Mouse (Mus musculus) MN1 (cell line): Measurements from ENCODE around the gene Tns1.

Experiments used
- DNase-seq: peaks from one replicate; pipeline ENCODE4 v3.0.0-alpha.2; 2016; ENCODE audit warnings: low spot score

Tns1 gene

GRCm38 (mm10) chr1:73987705-73988201 lies 136.5 kb downstream of the Tns1 start:
- DNase-seq, result peak; percentile 31

GRCm38 (mm10) chr1:73986268-73987045 lies 137.8 kb downstream of the Tns1 start:
- DNase-seq, result peak; percentile 72

DNA sequence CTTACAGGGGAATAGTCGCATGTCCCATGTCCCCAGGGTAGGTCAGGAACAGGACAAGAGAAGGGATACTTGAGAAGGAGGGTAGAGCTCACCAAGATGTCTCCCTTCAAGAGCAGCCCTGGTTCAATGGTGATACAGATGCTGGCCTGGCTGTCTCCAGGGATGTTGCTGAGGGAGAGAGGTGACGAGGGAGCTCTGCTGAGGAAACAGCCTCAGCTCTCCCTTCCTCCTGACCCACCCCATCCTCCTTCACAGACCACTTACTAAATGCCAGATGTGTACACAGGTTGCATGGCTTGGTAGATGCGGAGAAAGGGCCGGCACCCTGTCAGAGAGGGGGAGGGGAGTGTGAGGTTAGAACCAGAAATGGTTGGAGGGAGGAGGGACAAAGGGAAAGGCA lies 138.6 kb downstream of the Tns1 start:
- no peak for DNase-seq

DNA sequence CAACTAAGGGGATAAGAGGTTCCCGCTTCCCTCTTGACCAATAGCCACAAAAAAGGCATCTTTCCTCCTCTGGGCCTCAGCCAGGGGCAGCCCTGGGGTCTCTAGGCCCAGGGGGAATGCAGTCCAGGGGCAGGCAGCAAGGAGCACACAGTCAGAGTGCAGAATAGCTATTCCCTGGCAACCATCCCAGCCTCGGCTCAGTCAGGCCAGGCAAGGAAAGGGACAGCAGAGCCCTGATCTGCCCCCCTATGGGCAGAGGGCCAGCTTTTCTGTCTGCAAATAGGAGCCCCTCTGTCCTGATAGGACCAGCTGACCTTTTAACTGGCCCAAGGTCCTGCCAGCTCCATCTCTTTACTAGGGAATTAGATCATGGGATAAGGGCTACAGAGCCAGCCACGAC lies 145.0 kb downstream of the Tns1 start:
- DNase-seq, result peak; percentile 19

DNA sequence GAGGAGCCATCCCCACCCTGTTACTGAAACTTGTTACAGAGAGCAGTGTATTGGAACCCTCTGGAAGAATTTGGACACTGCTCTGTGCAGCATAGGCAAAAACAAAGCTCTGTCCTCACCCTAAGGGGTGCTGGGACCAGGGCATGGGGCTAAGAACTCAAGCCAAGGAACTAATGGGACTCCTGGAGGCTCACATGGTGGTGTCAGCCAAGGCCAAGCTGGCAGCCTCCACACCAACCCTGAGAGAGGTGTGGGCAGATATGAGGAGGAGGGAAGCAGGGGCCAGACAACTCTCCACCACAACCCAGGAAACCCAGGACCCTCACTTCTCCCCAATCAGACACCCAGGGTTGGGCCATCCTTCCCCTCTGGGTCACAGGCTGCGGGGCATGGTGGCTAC lies 145.7 kb downstream of the Tns1 start:
- DNase-seq, result no peak

DNA sequence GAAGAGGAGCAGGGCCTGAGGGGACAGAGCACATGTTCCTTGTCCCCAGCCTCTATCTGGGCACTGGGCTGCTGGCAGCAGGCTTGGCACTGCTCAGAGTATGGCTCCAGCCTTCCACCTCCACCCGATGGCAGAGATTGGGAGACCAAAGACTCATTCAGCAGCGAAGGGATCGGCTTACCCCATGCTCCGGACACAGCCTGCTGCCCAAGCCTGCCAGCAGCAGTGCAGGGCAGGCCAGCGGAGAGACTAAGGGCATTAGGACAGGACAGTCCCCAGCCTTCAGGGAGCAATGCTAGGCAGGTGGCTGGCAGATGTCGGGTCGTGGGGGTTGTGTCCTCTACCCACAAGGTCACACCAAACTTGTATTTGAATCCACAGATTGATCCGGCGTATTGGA lies 150.3 kb downstream of the Tns1 start:
- DNase-seq, result no peak

DNA sequence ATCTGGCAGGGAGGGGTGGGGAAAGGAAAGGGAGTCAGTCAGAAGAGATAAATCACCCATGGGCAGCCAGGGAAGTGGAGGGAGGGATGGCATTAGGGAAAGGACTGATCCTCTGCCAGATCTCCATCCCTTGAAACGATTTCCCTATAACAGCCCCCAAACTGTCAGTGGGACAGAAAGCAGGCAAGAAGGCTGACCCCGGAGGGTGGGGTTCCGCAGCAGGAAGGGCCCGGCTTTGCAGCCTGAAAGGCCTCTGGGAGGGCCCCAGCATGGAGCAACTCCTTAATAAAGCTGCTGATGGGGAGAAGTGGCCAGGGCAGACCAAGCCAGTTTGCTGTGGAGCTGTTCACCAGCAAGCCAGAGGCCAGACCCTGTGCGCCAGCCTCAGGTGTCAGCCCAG lies 151.5 kb downstream of the Tns1 start:
- DNase-seq, result no peak

DNA sequence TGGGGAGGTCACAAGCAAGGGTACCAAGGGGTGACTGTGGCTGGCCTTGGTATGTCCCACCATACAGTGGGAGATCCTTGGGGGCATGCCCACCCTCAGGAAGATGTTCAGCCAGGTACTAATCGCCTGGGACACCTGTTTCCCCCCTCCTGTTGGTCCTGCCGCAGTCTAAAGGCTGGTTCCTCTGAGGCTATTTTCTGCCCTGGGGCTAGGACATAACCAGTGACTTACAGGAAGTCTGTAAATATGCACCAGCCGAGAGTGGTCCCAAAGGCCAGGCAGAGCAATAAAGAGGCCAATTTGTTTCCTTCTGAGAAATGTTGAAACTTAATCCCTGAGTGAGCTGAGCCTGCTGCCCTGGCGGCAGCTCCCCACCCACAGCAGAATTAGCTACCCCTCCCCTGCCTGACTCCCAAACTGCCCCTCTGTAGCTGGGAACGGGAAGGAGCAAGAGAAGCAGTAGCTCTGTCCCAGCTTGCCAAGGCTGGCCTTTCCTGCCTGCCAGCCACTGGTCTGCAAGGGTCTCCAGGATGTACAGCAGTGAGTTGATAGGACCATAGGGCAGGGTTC lies 154.0 kb downstream of the Tns1 start:
- DNase-seq, result no peak

- DNase-seq, result no peak
Measured at GRCm38 (mm10) chr1:73968712-73969511, 155.3 kb downstream of the Tns1 start.

GRCm38 (mm10) chr1:73966411-73967238 lies 157.6 kb downstream of the Tns1 start:
- DNase-seq, result no peak

- DNase-seq, result no peak
Measured at GRCm38 (mm10) chr1:73964151-73964743, 160.0 kb downstream of the Tns1 start.

- DNase-seq, result peak; percentile 53
Measured at GRCm38 (mm10) chr1:73963626-73964025, 160.6 kb downstream of the Tns1 start.

DNA sequence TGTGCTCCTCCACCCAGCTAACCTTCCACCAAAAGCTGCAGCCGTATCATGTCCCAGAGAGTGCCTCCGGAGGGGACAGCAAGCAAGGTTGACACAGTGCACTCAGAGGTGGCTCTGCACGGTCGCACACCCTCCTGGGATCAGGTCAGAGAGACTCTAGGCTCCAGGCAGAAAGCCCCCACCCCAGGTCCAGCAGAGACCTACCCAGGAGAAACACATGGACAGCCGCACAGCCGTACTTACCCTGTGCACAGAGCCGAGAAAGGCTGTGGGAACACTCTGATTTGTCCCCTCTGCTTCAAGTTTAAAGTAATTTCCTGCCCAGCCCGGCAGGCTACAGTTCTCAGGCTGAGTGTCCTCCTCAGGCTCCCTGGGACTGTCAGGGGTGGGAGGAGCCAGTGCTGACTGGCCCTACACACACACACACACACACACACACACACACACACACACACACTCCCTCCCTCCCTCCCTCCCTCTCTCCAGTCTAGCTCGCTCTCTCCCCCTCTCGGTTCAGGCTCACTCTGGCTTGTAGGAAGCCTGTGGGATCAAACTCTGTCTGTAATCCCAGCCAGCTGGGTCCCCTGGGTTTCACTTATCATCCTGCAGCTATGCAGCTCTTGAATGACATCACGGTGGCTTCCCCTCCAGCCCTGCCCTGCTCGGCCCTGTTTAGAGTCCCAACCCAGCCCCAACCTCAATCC lies 161.4 kb downstream of the Tns1 start:
- DNase-seq, result peak; percentile 81

DNA sequence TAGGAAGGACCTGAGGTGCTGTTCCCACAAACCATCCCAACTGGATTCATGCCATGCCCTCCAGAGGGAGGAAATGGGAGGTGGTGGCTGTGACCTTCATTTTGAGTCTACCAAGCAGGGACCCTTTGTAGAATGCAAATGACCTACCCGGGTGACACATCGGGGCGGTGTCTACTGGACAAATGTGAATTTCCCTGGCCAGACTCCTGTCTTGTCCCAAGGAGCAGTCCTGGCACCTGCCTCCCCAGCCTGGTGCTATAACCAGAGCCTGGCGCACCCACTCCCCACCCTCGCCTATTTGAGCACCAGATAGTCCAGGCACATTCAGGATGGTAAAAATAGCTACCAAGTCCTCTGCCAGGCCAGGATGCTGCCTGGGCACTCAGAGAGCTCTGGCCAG lies 162.2 kb downstream of the Tns1 start:
- DNase-seq, result no peak

DNA sequence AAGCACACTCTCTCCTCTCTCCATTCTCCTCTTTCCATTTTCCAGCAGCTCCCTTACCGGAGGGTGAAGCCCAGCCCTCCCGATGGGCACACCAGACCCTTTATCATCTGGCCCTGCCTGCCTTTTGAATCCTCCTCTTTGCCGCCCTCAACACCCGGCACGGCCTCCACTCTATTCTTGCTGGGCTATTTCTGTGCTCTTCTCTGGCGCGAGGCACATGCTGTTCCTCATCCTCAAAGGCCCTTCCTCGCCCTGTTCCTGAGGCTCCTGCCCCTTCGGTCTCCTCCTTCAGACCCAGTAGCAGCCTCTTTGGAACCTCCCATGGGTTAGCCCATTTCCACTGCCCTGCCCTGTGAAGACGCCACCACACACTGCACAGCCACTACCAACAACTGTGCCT lies 164.5 kb downstream of the Tns1 start:
- DNase-seq, result no peak

DNA sequence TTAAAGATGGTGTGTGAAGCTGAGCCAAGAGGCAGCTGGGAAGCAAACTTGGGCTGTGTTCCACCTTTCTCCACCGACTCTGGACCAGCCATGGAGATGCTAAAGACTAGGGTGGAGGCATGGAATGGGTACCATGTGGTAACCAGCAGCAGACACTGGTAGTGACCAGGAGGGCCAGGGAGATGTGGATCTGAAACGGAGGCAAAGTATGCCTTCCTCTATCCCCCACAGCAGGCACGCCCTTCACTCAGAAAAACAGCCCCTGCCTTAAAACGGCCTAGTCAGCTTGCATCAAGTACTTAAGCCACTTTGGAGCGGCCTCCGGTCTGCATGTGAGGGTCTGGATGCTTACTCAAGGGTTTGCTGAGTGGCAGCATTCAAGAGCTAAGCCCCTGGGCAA lies 164.9 kb downstream of the Tns1 start:
- no peak for DNase-seq

- DNase-seq, result peak; percentile 26
Measured at GRCm38 (mm10) chr1:73958210-73958983, 165.9 kb downstream of the Tns1 start.

- no peak for DNase-seq
Measured at GRCm38 (mm10) chr1:73957428-73957827, 166.8 kb downstream of the Tns1 start.

- no peak for DNase-seq
Measured at GRCm38 (mm10) chr1:73956320-73956719, 167.9 kb downstream of the Tns1 start.

GRCm38 (mm10) chr1:73955259-73955842 lies 168.9 kb downstream of the Tns1 start:
- peak; percentile 24 for DNase-seq
